Comparison of ENCODE assay signal across 16 mouse cellular contexts in genomic region chr7:144233479-144233878, GRCm38 (mm10).
DNase-seq lines count a peak whose midpoint lies in the region; ATAC-seq and TF ChIP-seq lines count a peak whose summit lies in the region.
"Had no signal": no experiment of that assay in that cellular context is flagged by ENCODE, and none has a peak within 500 bp of the region (broad histone marks: within the 10 kb centered on the region; RNA-seq: fewer than 3 reads in every experiment).

No protein-coding gene starts in this region.

- TF ChIP-seq EP300 in heart, postnatal 0 days (IDR thresholded peaks at IDR 0.05; ENCODE audit: low read depth), result no peak

- peak; percentile 35 for DNase-seq in heart, postnatal 0 days (ENCODE audit: low spot score)
- no peak for DNase-seq in heart, adult 9 months (ENCODE audit: low spot score in 2 of 2)
- peak; percentile 58 for DNase-seq in 416B (ENCODE audit: low read depth)
- peak; percentile 75 for DNase-seq in adrenal gland, adult 8-10 months
- DNase-seq in thymus, postnatal 10 days (ENCODE audit: low spot score in 2 of 2), result no peak
- no peak for DNase-seq in layer of hippocampus, adult 2 months (ENCODE audit: low spot score in 2 of 2)
- no peak for DNase-seq in right cerebral cortex, postnatal 25 days
- DNase-seq: cerebellum, adult 8-10 months; kidney, adult 8-10 months; thymus, postnatal 14 days had no signal

- peaks cover 3% of the 10 kb centered on the region; the same call in 1 of the 2 replicates for H3K4me1 ChIP-seq in heart, postnatal 0 days (ENCODE audit: control insufficient read depth, insufficient read depth)
- H3K4me1 ChIP-seq in intestine, postnatal 0 days (replicated peaks; ENCODE audit: control insufficient read depth, insufficient read depth, low read length), result no peaks in the 10 kb centered on the region

- H3K36me3 ChIP-seq in heart, postnatal 0 days (replicated peaks; ENCODE audit: control insufficient read depth, insufficient read depth, low read length), result no peaks in the 10 kb centered on the region
- no peaks in the 10 kb centered on the region for H3K36me3 ChIP-seq in intestine, postnatal 0 days (ENCODE audit: control insufficient read depth, insufficient read depth)
- H3K36me3 ChIP-seq: embryonic facial prominence, embryonic 13.5 days; forebrain, embryonic 10.5 days; midbrain, embryonic 15.5 days had no signal

- no peak overlapping the region for H3K27ac ChIP-seq in heart, postnatal 0 days (ENCODE audit: low read depth)
- no peak overlapping the region for H3K27ac ChIP-seq in intestine, postnatal 0 days (ENCODE audit: low read depth, low read length)
- H3K27ac ChIP-seq in layer of hippocampus, adult 2 months, result no peak overlapping the region
- H3K27ac ChIP-seq: embryonic facial prominence, embryonic 13.5 days; forebrain, embryonic 10.5 days; liver, embryonic 14.5 days; midbrain, embryonic 15.5 days had no signal

- peak; percentile 47; the same call in 1 of the 2 replicates for ATAC-seq in heart, postnatal 0 days (ENCODE audit: insufficient read depth, low read depth)
- peak; percentile 94 for ATAC-seq in intestine, postnatal 0 days
- ATAC-seq: hindbrain, embryonic 16.5 days; midbrain, embryonic 15.5 days had no signal

- no peak overlapping the region for H3K4me3 ChIP-seq in heart, postnatal 0 days (ENCODE audit: low read depth, low read length)
- H3K4me3 ChIP-seq in intestine, postnatal 0 days (ENCODE audit: low read depth, low read length), result no peak overlapping the region
- no peak overlapping the region for H3K4me3 ChIP-seq in layer of hippocampus, adult 2 months
- H3K4me3 ChIP-seq: embryonic facial prominence, embryonic 13.5 days; forebrain, embryonic 10.5 days; midbrain, embryonic 15.5 days had no signal

- H3K9ac ChIP-seq in heart, postnatal 0 days (replicated peaks; ENCODE audit: low read depth, low read length), result no peak overlapping the region
- no peak overlapping the region for H3K9ac ChIP-seq in intestine, postnatal 0 days (ENCODE audit: low read depth, low read length)
- H3K9ac ChIP-seq: embryonic facial prominence, embryonic 13.5 days; liver, embryonic 14.5 days; midbrain, embryonic 15.5 days had no signal

- WGBS in heart, postnatal 0 days, result 24% methylated on average over 8 of the region's 8 CpGs
- 46% methylated on average over 8 of the region's 8 CpGs for WGBS in intestine, postnatal 0 days

- 0 out of 2 replicates have a peak, but pooled peaks cover 4% of the 10 kb centered on the region for H3K27me3 ChIP-seq in heart, postnatal 0 days (ENCODE audit: control insufficient read depth, insufficient read depth, low read length)
- H3K27me3 ChIP-seq in intestine, postnatal 0 days (replicated peaks; ENCODE audit: control insufficient read depth, insufficient read depth, low read length), result no peaks in the 10 kb centered on the region
- H3K27me3 ChIP-seq: embryonic facial prominence, embryonic 13.5 days; midbrain, embryonic 15.5 days had no signal

- H3K9me3 ChIP-seq in heart, postnatal 0 days (replicated peaks; ENCODE audit: control insufficient read depth, low read length), result no peaks in the 10 kb centered on the region
- no peaks in the 10 kb centered on the region for H3K9me3 ChIP-seq in intestine, postnatal 0 days (ENCODE audit: control insufficient read depth)
- H3K9me3 ChIP-seq: embryonic facial prominence, embryonic 13.5 days; forebrain, embryonic 10.5 days; midbrain, embryonic 15.5 days had no signal

- no peak for TF ChIP-seq CTCF in heart, postnatal 0 days (IDR thresholded peaks at IDR 0.05; ENCODE audit: low read depth)
- no peak for TF ChIP-seq CTCF in intestine, postnatal 0 days (IDR thresholded peaks at IDR 0.05; ENCODE audit: low read depth)
- no peak for TF ChIP-seq CTCF in layer of hippocampus, adult 2 months (conservative IDR thresholded peaks at IDR 0.05)

- no peak overlapping the region for H3K4me2 ChIP-seq in heart, postnatal 0 days (ENCODE audit: low read depth, low read length)
- no peak overlapping the region for H3K4me2 ChIP-seq in intestine, postnatal 0 days (replicated peaks; ENCODE audit: low read depth)
- H3K4me2 ChIP-seq: embryonic facial prominence, embryonic 13.5 days; midbrain, embryonic 15.5 days had no signal

Comparison
In these comparisons a context has a peak if more than half of its experiments do, and no peak if none do; other contexts are left out.
1. DNase-seq: peak in heart, postnatal 0 days (single experiment), 416B (single experiment) and adrenal gland, adult 8-10 months (single experiment); none in heart, adult 9 months (0 of 2), thymus, postnatal 10 days (0 of 2), layer of hippocampus, adult 2 months (0 of 2) and right cerebral cortex, postnatal 25 days (single experiment).